Mouse (Mus musculus) fat pad, adult 2 months (tissue): ENCODE results near the gene Tsc22d1.

ENCODE experiments used
- DNase-seq: peaks from one replicate; pipeline ENCODE4 v3.0.0-alpha.2; 2011; ENCODE audit warnings: low read depth, low spot score; ENCODE audit errors: extremely low read depth

Gene Tsc22d1

DNA sequence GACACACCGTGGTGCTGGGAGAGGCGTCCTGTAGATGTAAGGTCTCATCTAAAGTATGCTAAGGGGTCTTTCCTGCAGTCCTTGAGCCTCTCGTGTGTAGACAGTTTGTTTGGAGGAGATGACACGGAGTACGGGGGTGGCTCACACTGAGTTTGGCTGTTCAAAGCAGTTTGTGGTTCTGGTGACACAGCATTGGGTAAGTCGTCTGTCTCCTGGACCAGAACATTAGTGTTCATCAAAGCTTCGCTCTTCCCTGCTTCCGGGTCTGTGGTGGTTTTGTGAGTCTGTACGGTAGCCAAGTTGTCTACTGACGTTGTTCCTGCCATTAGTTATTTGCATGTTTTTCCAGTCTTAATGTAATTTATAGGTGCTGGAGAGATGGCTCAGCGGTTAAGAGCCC lies 65.7 kb downstream of the Tsc22d1 start:
- DNase-seq = no peak

DNA sequence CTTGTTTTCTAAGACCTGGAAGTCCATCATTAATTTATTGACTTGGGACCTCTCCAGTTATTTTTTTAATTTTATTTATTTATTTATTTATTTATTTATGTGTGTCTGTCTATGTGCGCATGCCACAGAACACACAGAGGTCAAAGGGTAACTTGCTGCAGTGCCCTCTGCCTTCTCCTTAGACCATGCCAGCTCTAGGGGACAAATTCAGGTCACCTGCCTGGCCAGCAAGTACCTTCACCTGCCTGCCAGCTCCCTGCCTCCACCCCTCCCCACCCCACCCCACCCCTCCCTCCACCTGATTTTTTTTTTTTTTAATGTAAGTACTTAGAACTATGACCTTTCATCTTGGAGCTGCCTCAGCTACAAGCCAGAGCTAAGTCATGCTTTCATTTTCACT lies 68.9 kb downstream of the Tsc22d1 start:
- no peak for DNase-seq

DNA sequence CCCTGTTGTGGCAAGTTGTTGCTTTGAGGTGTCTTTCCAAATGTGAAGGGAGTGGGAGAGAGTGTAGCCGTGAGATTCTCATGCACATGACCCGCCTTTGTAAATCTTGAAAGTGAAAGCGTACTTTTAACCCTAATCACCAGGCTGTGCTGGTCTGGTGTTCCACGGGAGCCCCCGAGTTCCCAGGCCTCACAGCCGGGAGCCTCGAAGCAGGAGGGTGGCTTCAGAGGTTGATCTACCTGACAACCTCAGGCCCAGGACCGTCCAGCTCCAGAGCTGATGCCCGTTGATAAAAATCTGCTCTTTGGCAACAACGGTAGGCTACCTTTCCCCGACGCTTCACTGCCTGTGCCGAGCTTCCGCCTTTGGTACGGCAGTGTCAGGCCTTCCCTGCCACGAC lies 72.8 kb downstream of the Tsc22d1 start:
- no peak for DNase-seq

DNA sequence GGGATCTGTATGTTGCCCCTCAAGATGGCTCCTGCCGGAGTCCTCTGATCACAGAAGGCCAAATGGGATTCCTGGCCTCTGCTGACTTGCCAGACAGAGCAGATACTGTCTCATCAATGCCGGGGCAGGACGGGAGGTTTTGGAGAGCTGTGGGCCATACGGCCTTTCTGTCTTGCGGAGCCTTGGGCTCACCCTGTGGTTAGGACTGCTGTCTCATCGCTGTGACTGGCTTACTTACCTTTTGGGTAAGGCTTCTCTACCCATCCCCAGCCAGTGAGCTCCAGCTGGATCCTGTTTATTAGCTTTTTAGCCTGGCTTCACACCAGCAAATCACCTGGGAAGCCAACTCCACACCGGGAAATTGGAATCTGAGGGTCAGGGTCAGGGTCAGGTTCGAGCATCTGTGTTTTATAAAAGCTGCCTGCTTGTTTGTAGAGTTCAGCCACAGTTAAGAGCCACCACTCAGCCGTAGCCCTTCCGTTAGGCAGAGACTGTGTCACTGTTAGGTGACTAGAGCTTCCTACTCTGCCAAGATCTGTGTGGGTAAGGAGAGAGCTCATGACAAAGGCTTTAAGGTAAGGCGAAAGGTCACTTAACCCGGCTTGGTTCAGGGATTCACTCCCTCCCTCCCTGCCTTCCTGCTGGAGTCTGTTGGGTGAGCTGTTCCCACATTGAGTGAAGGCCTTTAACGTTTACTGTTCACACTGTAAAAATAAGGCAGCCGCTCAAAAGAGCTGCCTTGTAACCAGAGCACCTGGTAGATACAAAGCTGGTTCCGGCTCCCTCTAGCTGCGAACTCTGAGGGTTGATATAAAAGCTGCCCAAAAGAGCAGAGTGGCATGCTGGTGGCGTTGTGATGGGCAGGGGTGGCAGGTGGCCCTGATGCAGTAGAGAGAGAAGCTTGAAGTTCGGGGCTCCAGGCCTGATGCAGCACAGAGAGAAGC lies 73.6 kb downstream of the Tsc22d1 start:
- DNase-seq = no peak

DNA sequence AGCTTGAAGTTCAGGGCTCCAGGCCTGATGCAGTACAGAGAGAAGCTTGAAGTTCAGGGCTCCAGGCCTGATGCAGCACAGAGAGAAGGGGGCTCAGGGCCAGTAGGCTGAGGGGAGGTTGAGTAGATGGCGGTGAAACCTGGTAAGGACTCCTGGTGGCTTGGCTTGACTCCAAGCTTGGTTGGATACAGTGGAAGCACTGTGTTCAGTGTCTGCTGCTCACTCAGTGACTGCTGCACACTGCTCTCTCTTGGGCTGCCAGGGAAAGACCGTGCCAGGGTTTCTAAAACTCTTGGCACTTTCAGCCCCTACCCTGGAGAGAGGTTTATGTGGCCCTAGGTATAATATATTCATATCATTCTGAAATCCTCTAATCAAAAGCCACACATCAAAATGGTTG lies 74.4 kb downstream of the Tsc22d1 start:
- DNase-seq = no peak

DNA sequence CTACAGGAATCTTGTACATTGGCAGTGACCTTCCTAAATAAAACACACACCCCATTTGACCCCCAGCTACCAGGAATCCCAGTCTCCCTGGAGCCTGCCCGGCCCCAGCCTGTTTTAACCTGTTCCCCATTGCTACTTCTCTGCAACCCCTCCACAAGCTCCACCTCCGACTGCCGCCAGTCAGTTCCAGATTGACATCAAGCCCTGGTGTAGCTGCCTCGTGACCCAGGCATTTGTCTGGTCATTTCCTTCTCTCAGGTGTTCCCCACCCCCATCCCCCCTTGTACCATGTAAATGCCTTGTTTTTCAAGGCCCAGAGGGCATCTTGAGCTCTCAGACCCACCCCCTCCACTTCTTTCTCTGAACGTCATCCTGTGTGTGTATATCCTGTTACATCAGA lies 80.3 kb downstream of the Tsc22d1 start:
- no peak for DNase-seq

DNA sequence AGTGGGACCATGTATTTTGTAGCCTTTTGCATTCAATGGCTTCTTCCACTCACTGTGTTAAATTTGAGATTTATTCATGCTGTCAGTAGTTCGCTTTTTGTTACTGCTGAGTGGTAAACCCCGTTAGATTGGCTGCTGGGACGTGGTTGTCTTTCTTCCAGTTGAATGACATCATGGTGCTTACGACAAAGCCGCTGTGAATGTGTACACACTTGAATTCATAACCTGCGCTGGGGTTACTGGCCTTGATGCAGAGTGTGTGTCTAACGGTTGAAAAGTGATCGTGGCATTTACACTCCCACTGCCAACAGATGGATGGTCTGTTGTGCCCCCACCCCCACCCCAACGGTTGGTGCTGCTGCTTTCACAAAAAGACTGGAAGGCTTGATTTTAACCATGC lies 82.4 kb downstream of the Tsc22d1 start:
- no peak for DNase-seq

DNA sequence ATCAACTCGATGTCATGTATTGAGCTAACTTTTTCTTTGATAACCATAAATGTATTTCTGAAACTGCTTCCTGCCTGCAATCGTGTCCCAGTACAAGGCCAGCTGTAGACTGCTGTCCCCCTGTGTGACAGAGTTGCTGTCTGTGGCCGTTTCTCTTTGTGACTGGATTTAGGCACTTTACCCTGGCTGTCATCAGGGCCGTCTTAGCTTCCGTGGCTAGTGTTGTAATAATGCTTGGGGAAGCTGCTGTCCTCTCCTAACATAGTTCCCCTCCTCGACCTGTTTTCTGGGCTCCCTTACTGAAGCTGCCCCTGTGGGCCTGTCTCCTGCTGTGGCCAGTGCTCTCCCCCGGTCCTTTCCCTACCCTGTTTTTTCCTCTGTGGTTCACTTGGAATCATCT lies 83.4 kb downstream of the Tsc22d1 start:
- DNase-seq = no peak

DNA sequence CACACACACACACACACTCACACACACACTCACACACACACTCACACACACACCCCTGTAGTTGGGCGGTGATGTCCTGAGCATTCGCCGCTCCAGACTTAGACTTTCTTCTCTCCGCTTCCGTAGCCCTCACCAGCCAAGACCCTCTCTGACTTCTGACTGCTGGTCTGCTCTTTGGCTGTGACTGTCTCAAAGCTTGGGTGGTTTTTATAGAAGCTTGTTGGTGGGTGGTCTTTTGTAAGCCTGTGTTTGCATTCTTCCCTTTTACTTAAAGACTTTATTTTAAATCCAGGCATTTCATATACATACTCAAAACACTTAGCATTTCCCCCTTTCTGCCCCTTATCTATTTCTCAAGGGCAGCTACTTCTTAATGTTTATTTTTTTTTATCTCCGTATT lies 84.7 kb downstream of the Tsc22d1 start:
- DNase-seq = no peak

DNA sequence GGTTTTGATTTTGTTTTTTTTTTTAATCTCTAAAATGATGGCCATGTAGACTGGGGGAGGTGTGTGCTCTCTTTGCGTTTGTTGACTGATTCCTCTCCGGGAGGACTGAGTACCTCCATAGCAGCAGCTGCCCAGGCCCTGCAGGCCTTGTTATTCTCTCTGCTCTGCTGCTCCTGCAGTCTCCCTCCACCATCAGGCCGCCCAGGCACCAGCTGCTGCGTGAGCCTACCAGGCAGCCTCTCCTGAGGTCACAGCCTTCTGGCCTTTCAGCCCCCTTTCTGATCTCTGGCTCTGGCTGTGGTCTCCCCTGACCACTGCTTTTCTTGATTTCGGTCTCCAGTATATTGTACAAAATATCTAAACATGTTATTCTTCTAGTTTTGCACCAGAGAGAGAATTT lies 85.3 kb downstream of the Tsc22d1 start:
- no peak for DNase-seq

DNA sequence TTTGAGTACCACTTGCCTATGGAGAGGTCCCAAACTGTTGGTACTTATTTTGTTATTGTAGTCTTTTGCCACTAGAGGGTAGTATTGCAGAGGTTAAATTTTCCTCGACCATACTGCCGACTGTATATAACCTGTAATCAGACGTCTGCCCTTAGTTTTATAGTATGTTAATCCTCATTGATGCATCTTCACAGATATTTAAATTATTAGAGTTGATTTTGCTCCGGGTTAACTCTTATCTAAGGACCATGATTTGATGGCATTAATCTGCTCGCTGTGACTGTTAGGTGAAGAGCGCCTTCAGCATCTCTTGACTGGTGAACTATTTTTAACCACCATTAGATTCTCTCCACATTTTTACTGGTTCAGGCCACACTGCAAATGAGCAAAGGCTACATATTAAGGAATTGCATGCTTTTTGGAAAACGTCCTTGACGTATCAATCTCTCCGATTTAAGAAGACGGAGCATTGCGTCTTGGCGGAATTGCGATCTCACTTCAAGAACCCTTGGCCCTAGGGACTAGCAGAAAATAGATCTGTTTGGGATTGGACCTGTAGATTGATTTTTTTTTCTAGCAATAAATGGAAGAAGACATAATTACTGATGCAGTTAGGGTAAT lies 88.6 kb downstream of the Tsc22d1 start:
- no peak for DNase-seq

DNA sequence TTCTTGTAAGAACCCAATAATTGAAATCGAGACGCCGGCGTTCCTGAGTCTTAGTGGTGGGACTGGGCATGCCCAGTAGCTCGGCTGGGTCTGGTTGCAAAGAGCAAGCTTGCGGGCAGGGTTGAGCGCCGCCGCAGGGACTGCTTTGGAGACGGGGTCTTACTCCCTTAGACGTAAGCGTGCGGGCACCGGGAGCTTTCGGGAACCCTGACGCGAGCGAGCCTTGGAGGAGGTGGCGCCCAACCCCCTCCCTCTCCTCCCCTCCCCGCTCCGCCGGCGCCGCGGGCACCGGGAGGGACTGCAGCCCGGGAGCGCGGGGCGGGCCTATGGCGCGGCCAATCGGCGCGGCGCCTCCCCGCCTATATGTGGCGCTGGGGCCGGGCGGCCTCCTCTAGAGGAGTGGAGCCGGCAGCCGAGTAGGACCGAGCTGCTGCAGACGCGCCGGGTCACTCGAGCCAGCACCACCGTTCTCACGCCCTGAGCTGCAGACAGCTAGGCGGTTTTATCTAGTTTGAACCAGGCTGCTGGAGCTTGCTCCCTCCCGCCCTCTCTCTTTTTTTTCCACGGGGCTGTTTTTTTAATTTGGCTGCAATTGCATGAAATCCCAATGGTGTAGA lies 89.5 kb downstream of the Tsc22d1 start:
- DNase-seq = no peak

DNA sequence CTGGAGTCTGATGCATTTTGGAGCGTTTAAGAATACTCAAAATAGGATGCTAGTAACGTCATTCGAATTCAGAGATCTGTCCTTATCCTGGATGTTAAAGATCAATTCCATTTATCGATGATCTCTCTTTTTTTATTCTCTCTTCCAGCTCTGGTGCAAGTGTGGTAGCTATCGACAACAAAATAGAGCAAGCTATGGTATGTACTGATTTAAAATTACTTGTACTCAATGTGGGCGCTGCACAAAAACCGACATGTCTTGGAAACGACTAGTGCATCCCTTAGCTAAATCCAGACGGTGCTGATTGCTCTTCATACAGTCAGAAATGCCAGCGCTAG lies 90.3 kb downstream of the Tsc22d1 start:
- DNase-seq = no peak

DNA sequence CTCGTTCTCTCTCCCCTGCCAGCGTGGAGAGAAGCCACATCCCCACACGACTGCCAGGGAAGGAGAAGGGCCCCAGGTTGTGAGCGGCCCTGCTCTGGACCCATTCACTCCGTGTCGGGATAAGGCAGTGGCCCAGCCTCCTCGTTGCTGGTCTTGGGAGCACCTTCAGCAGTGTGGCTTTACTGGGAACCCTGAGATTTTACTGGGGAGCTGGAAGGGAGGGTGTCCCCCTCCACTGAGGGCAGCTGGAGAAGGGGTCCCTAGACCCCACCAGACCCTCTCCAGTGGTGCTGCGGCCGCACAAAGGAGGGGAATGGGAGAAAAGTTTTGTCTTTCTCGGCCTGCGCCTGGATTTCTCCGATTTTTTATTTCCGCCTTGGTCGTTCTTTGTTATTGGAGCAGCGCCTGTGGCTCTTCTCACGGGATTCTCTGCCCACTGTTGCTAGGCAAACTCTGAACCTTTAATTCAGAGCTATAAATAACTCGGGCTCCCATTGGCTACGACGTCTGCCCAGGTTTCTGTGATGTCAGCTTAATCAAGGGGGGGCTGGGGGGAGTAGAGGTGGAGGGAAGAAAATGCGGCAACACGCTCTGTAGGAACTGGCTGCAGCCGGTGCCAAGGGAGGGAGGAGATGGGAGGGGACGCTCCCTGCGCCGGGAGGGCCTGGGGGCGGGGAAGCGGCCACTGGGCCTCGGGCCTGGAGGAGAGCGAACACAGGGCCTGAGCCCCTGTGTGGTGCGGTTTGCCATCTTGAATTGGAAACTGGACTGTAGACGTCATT lies 90.9 kb downstream of the Tsc22d1 start:
- DNase-seq = no peak

DNA sequence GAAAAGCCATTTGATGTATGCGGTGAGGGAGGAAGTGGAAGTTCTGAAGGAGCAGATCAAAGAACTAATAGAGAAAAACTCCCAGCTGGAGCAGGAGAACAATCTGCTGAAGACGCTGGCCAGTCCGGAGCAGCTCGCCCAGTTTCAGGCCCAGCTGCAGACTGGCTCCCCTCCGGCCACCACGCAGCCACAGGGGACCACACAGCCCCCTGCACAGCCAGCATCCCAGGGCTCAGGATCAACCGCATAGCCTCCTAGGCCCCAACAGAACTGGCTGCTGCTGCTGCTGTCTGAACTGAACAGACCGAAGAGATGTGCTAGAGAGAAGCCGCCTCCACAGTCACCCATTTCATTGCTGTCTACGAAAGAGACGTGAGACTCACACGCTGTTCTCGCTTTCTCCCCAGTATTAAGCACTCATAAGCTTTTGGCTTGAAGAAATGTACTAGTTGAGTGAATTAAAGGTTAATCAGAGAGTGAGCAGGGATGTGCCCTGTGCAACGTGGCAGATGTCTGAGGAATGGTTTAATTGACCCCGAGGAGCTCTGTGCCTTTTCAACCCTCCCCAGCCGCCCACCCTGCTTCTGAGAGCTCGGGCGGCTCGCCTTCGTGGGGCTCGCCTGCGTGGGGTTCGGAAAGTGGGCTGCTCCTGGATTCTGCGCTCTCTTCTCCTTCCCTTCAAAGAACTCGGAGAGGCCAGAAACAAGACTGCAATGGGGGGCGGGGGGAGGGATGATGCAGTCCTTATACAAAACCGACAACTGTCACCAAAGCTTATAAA lies 91.9 kb downstream of the Tsc22d1 start:
- DNase-seq = no peak

DNA sequence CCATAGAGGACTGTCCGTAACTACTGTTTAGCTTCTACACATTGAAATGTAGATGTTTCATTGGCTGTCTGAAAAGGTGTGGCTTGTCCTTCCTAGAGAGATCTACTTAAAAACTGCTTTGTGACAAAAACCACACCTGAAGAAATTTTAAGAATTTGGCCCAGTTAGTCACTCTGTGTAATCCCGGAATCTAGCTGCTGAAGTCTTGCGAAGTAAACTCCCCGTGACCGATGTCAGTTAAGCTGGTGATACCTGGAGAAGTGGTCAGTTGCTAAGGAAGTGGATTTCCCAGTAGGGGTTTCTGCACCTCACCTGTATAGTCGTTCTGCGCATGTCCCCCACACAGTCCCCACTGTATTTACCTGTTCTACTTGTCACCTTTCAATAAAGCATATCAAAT lies 92.6 kb downstream of the Tsc22d1 start:
- DNase-seq = no peak

DNA sequence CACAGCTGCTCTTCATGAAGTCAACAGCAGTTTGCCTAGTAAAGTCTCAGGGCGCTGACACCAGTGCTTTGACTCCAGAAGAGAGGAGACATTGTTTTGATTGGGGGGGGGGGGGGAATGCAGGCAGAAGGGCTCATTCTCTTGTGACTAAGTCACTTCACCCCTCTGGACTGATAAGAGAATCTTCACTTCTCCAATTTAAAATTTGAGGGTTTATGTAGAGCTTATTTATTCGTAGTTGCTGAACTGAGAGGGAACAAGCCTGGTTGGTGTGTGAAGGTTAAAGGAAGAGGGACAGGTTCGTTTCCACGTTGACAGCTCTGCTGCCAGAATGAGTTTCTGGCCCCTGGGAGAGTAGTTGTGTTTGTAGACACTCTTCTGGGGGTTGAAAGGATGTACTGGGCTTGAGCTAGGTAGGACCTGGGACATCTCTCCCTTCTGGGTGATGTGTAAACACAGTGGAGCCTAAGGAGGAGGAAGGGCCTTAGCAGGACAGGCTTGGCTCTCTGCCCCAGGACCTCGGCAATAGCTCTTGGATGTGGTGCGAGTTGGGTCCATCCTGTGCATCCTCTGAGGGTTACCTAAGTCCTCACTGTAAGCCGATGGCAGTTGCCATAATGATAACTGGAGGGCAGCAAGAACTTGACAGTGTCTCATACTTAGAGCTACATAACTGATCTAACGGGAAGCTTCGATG lies 93.2 kb downstream of the Tsc22d1 start:
- no peak for DNase-seq

DNA sequence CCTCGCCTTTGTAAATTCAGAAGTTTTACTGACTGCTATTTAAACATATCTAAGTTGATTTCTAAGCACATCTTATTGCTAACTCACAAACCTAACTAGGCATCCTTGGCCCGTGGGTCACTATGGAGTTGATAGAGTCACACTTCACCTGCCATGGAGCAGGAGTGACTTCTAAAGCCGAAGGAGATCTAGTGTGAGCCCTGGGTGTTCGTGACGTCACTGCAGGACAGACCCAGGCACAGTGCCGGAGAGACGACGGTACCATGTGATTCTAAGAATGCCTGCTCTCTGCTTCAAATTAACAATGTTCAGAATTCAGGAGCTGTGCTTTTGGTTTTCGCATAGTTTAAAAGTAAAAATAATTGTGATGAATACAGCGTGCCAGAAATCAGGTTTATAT lies 93.9 kb downstream of the Tsc22d1 start:
- DNase-seq = no peak

DNA sequence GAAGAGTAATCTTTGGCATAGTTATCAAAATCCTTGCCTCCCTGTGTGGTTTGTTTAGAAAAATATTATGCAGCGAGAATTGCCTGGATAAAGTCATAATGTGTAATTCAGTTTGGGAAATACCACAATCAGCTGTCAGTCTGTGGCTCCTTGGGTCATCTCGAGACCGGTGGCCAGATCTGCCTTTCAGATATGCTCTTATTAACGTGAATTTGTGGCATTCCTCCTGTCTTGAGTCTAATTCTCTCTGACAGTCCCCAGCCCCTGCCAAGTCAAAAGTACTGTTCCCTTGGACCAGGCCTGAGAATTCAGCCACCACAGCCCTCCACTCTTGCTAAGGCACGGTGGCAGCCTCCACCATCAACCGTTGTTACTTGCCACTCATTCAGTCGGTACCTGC lies 97.2 kb downstream of the Tsc22d1 start:
- no peak for DNase-seq

DNA sequence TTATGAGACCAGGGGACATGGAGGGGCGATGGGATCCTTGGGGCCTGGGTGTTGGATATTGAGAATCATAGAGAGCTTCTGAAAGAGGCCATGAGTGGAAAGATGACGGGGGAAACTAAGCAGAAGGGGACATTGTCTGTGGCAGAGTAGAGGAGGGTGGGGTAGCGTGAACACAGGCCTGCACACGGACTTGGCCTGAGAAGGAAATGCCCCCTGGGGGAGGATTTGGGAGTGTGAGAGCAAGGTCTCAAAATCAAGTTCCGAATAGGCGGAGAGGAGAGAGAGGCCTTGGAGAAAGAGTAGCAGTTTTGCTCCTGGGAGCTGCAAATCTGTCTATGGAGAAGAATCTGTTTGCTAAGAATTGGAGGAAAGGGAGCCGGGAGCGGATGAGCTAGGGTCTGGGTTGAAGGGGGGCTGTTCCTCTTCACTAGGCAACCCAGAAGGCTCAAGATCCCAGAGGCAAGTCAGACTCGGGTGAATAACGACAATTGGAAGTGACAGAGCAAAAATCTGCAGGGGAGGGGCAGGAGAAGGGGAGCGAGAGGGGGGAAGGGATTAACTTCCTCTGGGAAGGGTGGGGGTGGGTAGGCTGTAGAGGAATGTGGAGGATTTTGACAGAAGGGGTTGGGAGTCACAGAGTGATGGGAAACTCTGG lies 98.8 kb downstream of the Tsc22d1 start:
- no peak for DNase-seq
